Mouse (Mus musculus) MEL (cell line): Measurements from ENCODE around the gene Acin1. TPM values are rescaled to one million over a fixed set of nuclear protein-coding genes. Genes with fewer than 3 reads are reported as not detected.

Source experiments
- DNase-seq: peaks from one replicate; pipeline ENCODE4 v3.0.0; 2011; ENCODE audit warnings: low read depth, low spot score
- H3K27ac ChIP-seq: 2 replicates; pipeline ENCODE4 v1.5.1; 2012; ENCODE audit warnings: low read depth, mild to moderate bottlenecking, control low read depth, low read length, moderate library complexity; ENCODE audit not compliant: control insufficient read depth
- H3K27me3 ChIP-seq, 2 experiments: fragments of 150-350 bp in 1 of 2; sonication (generic) in 1 of 2; 2 replicates each; pipeline ENCODE4 v1.6.1; 2012; ENCODE audit warnings: low read length in 2 of 2, mild to moderate bottlenecking in 2 of 2, improper control_type of control experiment in 1 of 2, moderate library complexity in 1 of 2; ENCODE audit not compliant: insufficient read depth in 2 of 2, control insufficient read depth in 1 of 2
- H3K36me3 ChIP-seq, 2 experiments: 2 replicates each; pipeline ENCODE4 v1.6.1; 2012 to 2014; ENCODE audit warnings: low read length in 2 of 2, improper control_type of control experiment in 1 of 2, inconsistent platforms in 1 of 2, mild to moderate bottlenecking in 1 of 2; ENCODE audit not compliant: insufficient read depth in 2 of 2, control insufficient read depth in 1 of 2
- H3K4me1 ChIP-seq, 2 experiments: fragments of 150-350 bp in 1 of 2; sonication (generic) in 1 of 2; 2 replicates each; pipeline ENCODE4 v1.6.1; 2012; ENCODE audit warnings: low read length in 2 of 2, improper control_type of control experiment in 1 of 2, mild to moderate bottlenecking in 1 of 2; ENCODE audit not compliant: insufficient read depth in 2 of 2, control insufficient read depth in 1 of 2
- H3K4me3 ChIP-seq, 2 experiments: fragments of 150-350 bp in 1 of 2; sonication (generic) in 1 of 2; 2 replicates each; pipeline ENCODE4 v1.5.1; 2012; ENCODE audit warnings: low read depth in 2 of 2, low read length in 2 of 2, mild to moderate bottlenecking in 2 of 2, moderate library complexity in 2 of 2, control low read depth in 1 of 2, improper control_type of control experiment in 1 of 2; ENCODE audit not compliant: control insufficient read depth in 1 of 2, insufficient read depth in 1 of 2
- H3K79me2 ChIP-seq: 2 replicates; pipeline ENCODE4 v1.6.1; 2012; ENCODE audit warnings: mild to moderate bottlenecking, low read length, moderate library complexity; ENCODE audit not compliant: control insufficient read depth, poor library complexity, insufficient read depth
- H3K9ac ChIP-seq: 2 replicates; pipeline ENCODE4 v1.6.1; 2012; ENCODE audit warnings: low read depth, mild to moderate bottlenecking, control low read depth, low read length, moderate library complexity; ENCODE audit not compliant: control insufficient read depth, poor library complexity, severe bottlenecking
- H3K9me3 ChIP-seq: fragments of 150-350 bp; sonication (generic); replicated peaks from 2 replicates; pipeline ENCODE4 v1.6.1; 2012; ENCODE audit warnings: mild to moderate bottlenecking, low read length, improper control_type of control experiment, moderate library complexity; ENCODE audit not compliant: insufficient read depth
- CHD2 ChIP-seq: IDR thresholded peaks from 2 replicates; pipeline ENCODE4 v1.6.1; 2011; ENCODE audit warnings: low read length, improper control_type of control experiment
- CTCF ChIP-seq, 3 experiments: IDR thresholded peaks in 2 of 3; conservative IDR thresholded peaks in 1 of 3; 2 replicates each; pipeline ENCODE4 v1.5.1; 2011 to 2012; ENCODE audit warnings: low read length in 3 of 3, low read depth in 2 of 3, mild to moderate bottlenecking in 2 of 3, improper control_type of control experiment in 1 of 3, inconsistent platforms in 1 of 3, mixed read lengths in 1 of 3, moderate library complexity in 1 of 3; ENCODE audit not compliant: control insufficient read depth in 1 of 3, insufficient read depth in 1 of 3, poor library complexity in 1 of 3, severe bottlenecking in 1 of 3
- ETS1 ChIP-seq: IDR thresholded peaks from 2 replicates; pipeline ENCODE4 v1.6.1; 2012; ENCODE audit warnings: low read depth, mild to moderate bottlenecking, inconsistent platforms, low read length, improper control_type of control experiment, moderate library complexity
- GATA1 ChIP-seq: IDR thresholded peaks from 2 replicates; pipeline ENCODE4 v1.6.1; 2011; ENCODE audit warnings: low read depth, low read length, improper control_type of control experiment
- MAZ ChIP-seq: IDR thresholded peaks from 2 replicates; pipeline ENCODE4 v1.6.1; 2012; ENCODE audit warnings: low read depth, mild to moderate bottlenecking, inconsistent platforms, low read length, improper control_type of control experiment
- MEF2A ChIP-seq: IDR thresholded peaks from 2 replicates; pipeline ENCODE4 v1.6.1; 2014; ENCODE audit warnings: low read depth, mild to moderate bottlenecking, inconsistent platforms, low read length, improper control_type of control experiment; ENCODE audit not compliant: poor library complexity, insufficient replicate concordance, severe bottlenecking; ENCODE audit errors: extremely low read depth
- MXI1 ChIP-seq: IDR thresholded peaks from 2 replicates; pipeline ENCODE4 v1.6.1; 2011; ENCODE audit warnings: mild to moderate bottlenecking, low read depth, low read length, improper control_type of control experiment
- MYB ChIP-seq: IDR thresholded peaks from 2 replicates; pipeline ENCODE4 v1.6.1; 2011; ENCODE audit warnings: mild to moderate bottlenecking, low read depth, low read length, improper control_type of control experiment
- MYC ChIP-seq: IDR thresholded peaks from 2 replicates; pipeline ENCODE4 v1.6.1; 2011; ENCODE audit warnings: low read depth, mild to moderate bottlenecking, low read length, improper control_type of control experiment, moderate library complexity
- NELFE ChIP-seq: IDR thresholded peaks from 2 replicates; pipeline ENCODE4 v1.6.1; 2011; ENCODE audit warnings: low read depth, low read length, improper control_type of control experiment
- POLR2A ChIP-seq, 2 experiments: IDR thresholded peaks; 2 replicates each; pipeline ENCODE4 v1.6.1; 2011 to 2012; ENCODE audit warnings: low read length in 2 of 2, mild to moderate bottlenecking in 2 of 2, control low read depth in 1 of 2, improper control_type of control experiment in 1 of 2, low read depth in 1 of 2, moderate library complexity in 1 of 2; ENCODE audit not compliant: control insufficient read depth in 1 of 2, insufficient read depth in 1 of 2, poor library complexity in 1 of 2
- SIN3A ChIP-seq: IDR thresholded peaks from 2 replicates; pipeline ENCODE4 v1.6.1; 2012; ENCODE audit warnings: low read length, improper control_type of control experiment, inconsistent platforms
- TAL1 ChIP-seq: IDR thresholded peaks from 2 replicates; pipeline ENCODE4 v1.6.1; 2012; ENCODE audit warnings: mild to moderate bottlenecking, inconsistent platforms, low read length, moderate library complexity, mixed read lengths
- TCF12 ChIP-seq: IDR thresholded peaks from 2 replicates; pipeline ENCODE4 v1.6.1; 2014; ENCODE audit warnings: low read depth, mild to moderate bottlenecking, inconsistent platforms, low read length, improper control_type of control experiment, moderate library complexity
- UBTF ChIP-seq: IDR thresholded peaks from 2 replicates; pipeline ENCODE4 v1.6.1; 2012; ENCODE audit warnings: low read depth, mild to moderate bottlenecking, inconsistent platforms, low read length, improper control_type of control experiment, moderate library complexity, borderline replicate concordance; ENCODE audit not compliant: insufficient read depth
- USF1 ChIP-seq: IDR thresholded peaks from 2 replicates; pipeline ENCODE4 v1.6.1; 2014; ENCODE audit warnings: low read depth, mild to moderate bottlenecking, inconsistent platforms, low read length, improper control_type of control experiment, moderate library complexity
- ZC3H11A ChIP-seq: IDR thresholded peaks from 2 replicates; pipeline ENCODE4 v1.6.1; 2012; ENCODE audit warnings: low read depth, mild to moderate bottlenecking, inconsistent platforms, low read length, improper control_type of control experiment
- polyA plus RNA-seq, 2 experiments: library from polyadenylated mRNA; stranded (reverse) in 1 of 2; unstranded in 1 of 2; fragments of >175 nt in 1 of 2; fragments of >200 nt in 1 of 2; gene quantifications; 2 replicates each; pipeline versions ENCODE4 v1.2.1 to v1.2.4; 2012; ENCODE audit warnings: low replicate concordance in 2 of 2, low read depth in 1 of 2; ENCODE audit not compliant: insufficient read length in 2 of 2, insufficient read depth in 1 of 2, missing spikeins in 1 of 2
- total RNA-seq: library from RNA; depleted of rRNA; stranded (reverse); fragments of 300-350 nt; gene quantifications from 2 replicates; pipeline ENCODE4 v1.2.3, GENCODE M21; 2012

The Acin1 gene
- total and polyA plus RNA-seq, 3 experiments = 103 to 248 (median 115) TPM

DNA sequence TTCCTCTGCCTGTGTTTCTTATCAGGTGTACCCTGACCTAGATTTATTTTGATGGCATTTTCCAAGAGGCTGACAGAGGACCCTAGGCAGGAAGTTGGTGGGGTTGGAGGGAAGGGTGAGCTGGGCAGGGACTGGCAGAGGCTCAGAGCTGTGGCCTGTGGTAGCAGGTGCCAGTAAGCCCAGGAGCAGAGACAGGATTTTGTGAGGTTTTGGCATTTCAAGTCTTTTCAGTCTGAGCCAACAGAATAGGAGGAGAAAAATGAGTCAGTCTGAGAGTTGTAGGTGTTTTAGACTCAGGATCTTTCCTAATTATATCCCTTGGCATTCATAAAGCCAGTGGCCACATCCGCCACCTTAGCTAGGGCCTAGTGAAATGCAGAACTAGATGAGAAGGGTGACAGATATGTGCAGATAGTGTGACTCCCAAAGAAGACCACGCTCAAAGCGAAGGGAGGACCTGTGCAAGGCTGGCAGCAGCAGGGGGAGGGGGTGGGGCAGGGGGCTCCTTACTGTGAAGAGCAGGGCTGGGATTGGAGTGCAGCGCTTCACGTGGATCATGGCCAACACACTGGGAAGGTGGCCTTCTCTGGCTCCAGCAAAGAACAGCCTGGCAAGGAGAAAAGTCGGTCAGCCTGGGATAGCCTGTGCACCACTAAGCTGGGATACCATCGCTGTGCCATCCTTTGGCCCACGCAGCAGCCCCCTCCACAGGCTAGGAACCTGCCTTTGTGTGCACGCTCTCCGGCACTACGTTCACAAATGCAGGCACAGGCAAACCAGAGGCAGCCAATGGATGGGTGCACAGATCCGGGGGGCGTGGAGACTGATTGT lies 42.3 kb upstream of the Acin1 start:
- H3K27ac ChIP-seq = no peak overlapping the region
- no peak overlapping the region for H3K4me3 ChIP-seq
- H3K27me3 ChIP-seq = no peaks in the 10 kb centered on the region
- no peaks in the 10 kb centered on the region for H3K36me3 ChIP-seq
- no peak for TF ChIP-seq MAZ
- TF ChIP-seq USF1 = no peak
- H3K79me2 ChIP-seq = no peaks in the 10 kb centered on the region
- no peak for DNase-seq
- H3K9me3 ChIP-seq = no peaks in the 10 kb centered on the region
- no peak overlapping the region for H3K9ac ChIP-seq
- H3K4me1 ChIP-seq = peaks cover 0 to 12% of the 10 kb centered on the region in 2 experiments; a peak in 1 of 4 replicates

DNA sequence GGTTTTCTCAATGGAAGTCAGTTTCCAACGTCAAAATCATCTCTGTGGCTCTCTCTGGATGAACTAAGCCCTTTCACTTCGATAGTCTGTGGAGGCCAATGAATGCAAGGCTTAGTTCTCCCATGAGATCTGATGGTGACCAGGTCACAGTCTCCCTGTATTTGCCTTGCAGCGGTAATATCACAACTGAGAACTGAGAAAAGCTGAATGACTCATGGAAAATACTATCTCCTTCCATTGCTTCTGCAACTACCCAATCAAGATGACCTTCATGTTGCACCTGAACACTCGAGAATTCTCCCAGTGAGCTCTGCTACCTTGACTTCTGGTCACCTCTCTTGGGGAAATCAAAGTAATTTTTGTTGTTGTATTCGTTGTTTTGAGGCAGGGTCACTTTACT lies 40.8 kb upstream of the Acin1 start:
- Histone ChIP-seq H3K27me3 (no peaks in the 10 kb centered on the region), H3K4me1 (peaks cover 0 to 12% of the 10 kb centered on the region in 2 experiments; a peak in 1 of 4 replicates), H3K4me3 (no peak overlapping the region), H3K27ac (no peak overlapping the region), H3K79me2 (no peaks in the 10 kb centered on the region), H3K36me3 (no peaks in the 10 kb centered on the region), H3K9me3 (no peaks in the 10 kb centered on the region), H3K9ac (no peak overlapping the region)
- no peak for TF ChIP-seq CTCF (IDR thresholded peaks at IDR 0.05 in 2 of 3, conservative IDR thresholded peaks at IDR 0.05 in 1 of 3; ENCODE audit: control insufficient read depth in 1 of 3, insufficient read depth in 1 of 3, low read depth in 2 of 3, low read length in 3 of 3, poor library complexity in 1 of 3, severe bottlenecking in 1 of 3)
- no peak for TF ChIP-seq ZC3H11A
- TF ChIP-seq MYB = no peak
- TF ChIP-seq TAL1 = no peak
- TF ChIP-seq TCF12 = no peak
- no peak for TF ChIP-seq MYC
- TF ChIP-seq GATA1 = no peak
- TF ChIP-seq MXI1 = no peak
- TF ChIP-seq SIN3A = no peak
- TF ChIP-seq POLR2A (IDR thresholded peaks at IDR 0.05; ENCODE audit: control insufficient read depth in 1 of 2, insufficient read depth in 1 of 2, low read depth in 1 of 2, low read length in 2 of 2, poor library complexity in 1 of 2) = no peak
- no peak for TF ChIP-seq MEF2A
- no peak for TF ChIP-seq CHD2
- TF ChIP-seq UBTF = no peak
- no peak for TF ChIP-seq ETS1
- TF ChIP-seq NELFE = no peak
- no peak for DNase-seq
